Mouse (Mus musculus) adipocyte (in vitro differentiated cells): ENCODE results near the gene Adamts9.

Experiments used
- DNase-seq: peaks from one replicate; pipeline ENCODE4 v3.0.0-alpha.2; 2016; ENCODE audit warnings: low spot score

Adamts9 gene

GRCm38 (mm10) chr6:92943057-92943781, at the start of gene Adamts9:
TSS of gene Adamts9 (minus strand) at chr6:92943492.
- DNase-seq: peak; percentile 31

- DNase-seq: no peak
Measured at GRCm38 (mm10) chr6:92991616-92992015, 48.3 kb upstream of the Adamts9 start.

GRCm38 (mm10) chr6:92988620-92988998, 45.3 kb upstream of the Adamts9 start:
- DNase-seq: no peak

GRCm38 (mm10) chr6:92987846-92988619, 44.7 kb upstream of the Adamts9 start:
- DNase-seq: no peak

GRCm38 (mm10) chr6:92987366-92987765, 44.1 kb upstream of the Adamts9 start:
- no peak for DNase-seq

- DNase-seq: peak; percentile 74
Measured at GRCm38 (mm10) chr6:92983421-92983820, 40.1 kb upstream of the Adamts9 start.

- peak; percentile 54 for DNase-seq
Measured at GRCm38 (mm10) chr6:92981451-92982186, 38.3 kb upstream of the Adamts9 start.

GRCm38 (mm10) chr6:92973340-92973739, 30.0 kb upstream of the Adamts9 start:
- DNase-seq: peak; percentile 58

GRCm38 (mm10) chr6:92968718-92969117, 25.4 kb upstream of the Adamts9 start:
- DNase-seq: no peak

- DNase-seq: peak; percentile 69
Measured at GRCm38 (mm10) chr6:92968216-92968615, 24.9 kb upstream of the Adamts9 start.

- DNase-seq: peak; percentile 70
Measured at GRCm38 (mm10) chr6:92962966-92963365, 19.7 kb upstream of the Adamts9 start.

- DNase-seq: no peak
Measured at GRCm38 (mm10) chr6:92960997-92961396, 17.7 kb upstream of the Adamts9 start.

- no peak for DNase-seq
Measured at GRCm38 (mm10) chr6:92959416-92959815, 16.1 kb upstream of the Adamts9 start.

GRCm38 (mm10) chr6:92947337-92948042, 4.2 kb upstream of the Adamts9 start:
- no peak for DNase-seq

- no peak for DNase-seq
Measured at GRCm38 (mm10) chr6:92944711-92945110, 1.4 kb upstream of the Adamts9 start.

- DNase-seq: no peak
Measured at GRCm38 (mm10) chr6:92944048-92944685, 875 bp upstream of the Adamts9 start.

GRCm38 (mm10) chr6:92941756-92942420, 1.4 kb downstream of the Adamts9 start:
- no peak for DNase-seq

- DNase-seq: peak; percentile 94
Measured at GRCm38 (mm10) chr6:92941281-92941731, 2.0 kb downstream of the Adamts9 start.

- no peak for DNase-seq
Measured at GRCm38 (mm10) chr6:92940191-92941131, 2.8 kb downstream of the Adamts9 start.

- no peak for DNase-seq
Measured at GRCm38 (mm10) chr6:92928261-92928660, 15.0 kb downstream of the Adamts9 start.
